Mouse (Mus musculus) heart, embryonic 16.5 days (tissue): ENCODE measurements around the gene Defb21. TPM values are rescaled to one million over a fixed set of nuclear protein-coding genes. Genes with fewer than 3 reads are reported as not detected.

ENCODE experiments used
- ATAC-seq: fragments of 200-750 bp; cut with Nextera tagmentation; replicated peaks from 2 replicates; pipeline ENCODE4 v1.8.0; 2017; ENCODE audit warnings: moderate number of reproducible peaks; ENCODE audit not compliant: insufficient read depth, low FRiP score; ENCODE audit errors: extremely low read depth
- H3K27ac ChIP-seq: fragments of 300-500 bp; sonication (generic); 2 replicates; pipeline ENCODE4 v1.5.1; 2014; ENCODE audit warnings: mild to moderate bottlenecking, low read length, control low read depth, moderate library complexity
- H3K27me3 ChIP-seq: fragments of 300-500 bp; sonication (generic); 2 replicates; pipeline ENCODE4 v1.6.1; 2014; ENCODE audit warnings: low read length, mixed read lengths; ENCODE audit not compliant: control insufficient read depth, insufficient read depth
- H3K36me3 ChIP-seq: fragments of 300-500 bp; sonication (generic); 2 replicates; pipeline ENCODE4 v1.6.1; 2014; ENCODE audit not compliant: control insufficient read depth, insufficient read depth
- H3K4me1 ChIP-seq: fragments of 300-500 bp; sonication (generic); 2 replicates; pipeline ENCODE4 v1.6.1; 2014; ENCODE audit warnings: low read length, mixed read lengths; ENCODE audit not compliant: control insufficient read depth, insufficient read depth
- H3K4me2 ChIP-seq: fragments of 300-500 bp; sonication (generic); 2 replicates; pipeline ENCODE4 v1.6.1; 2014; ENCODE audit warnings: low read depth, mild to moderate bottlenecking, control low read depth, low read length
- H3K4me3 ChIP-seq: fragments of 300-500 bp; sonication (generic); 2 replicates; pipeline ENCODE4 v1.5.1; 2014; ENCODE audit warnings: mild to moderate bottlenecking, control low read depth, low read length
- H3K9ac ChIP-seq: fragments of 300-500 bp; sonication (generic); 2 replicates; pipeline ENCODE4 v1.6.1; 2014; ENCODE audit warnings: low read length, control low read depth
- H3K9me3 ChIP-seq: fragments of 300-500 bp; sonication (generic); replicated peaks from 2 replicates; pipeline ENCODE4 v1.6.1; 2016; ENCODE audit warnings: low read length; ENCODE audit not compliant: control insufficient read depth
- WGBS: fragments of 180-500 bp; shearing (Covaris S2); extraction: QIAGEN DNeasy Blood & Tissue Kit; methylation state at CpG from one replicate; pipeline ENCODE4 v1.1.7; 2014; 5-methylcytosine and 5-hydroxymethylcytosine counted together
- polyA plus RNA-seq: library from polyadenylated mRNA; unstranded; fragments of >200 nt; fragmentation: Nextera tagmentation; extraction: Ambion mirVana; gene quantifications from 2 replicates; pipeline ENCODE4 v1.2.1, GENCODE M21; 2015

Defb21 gene
- polyA plus RNA-seq, 1 experiment from 2014 or later, result not detected

DNA sequence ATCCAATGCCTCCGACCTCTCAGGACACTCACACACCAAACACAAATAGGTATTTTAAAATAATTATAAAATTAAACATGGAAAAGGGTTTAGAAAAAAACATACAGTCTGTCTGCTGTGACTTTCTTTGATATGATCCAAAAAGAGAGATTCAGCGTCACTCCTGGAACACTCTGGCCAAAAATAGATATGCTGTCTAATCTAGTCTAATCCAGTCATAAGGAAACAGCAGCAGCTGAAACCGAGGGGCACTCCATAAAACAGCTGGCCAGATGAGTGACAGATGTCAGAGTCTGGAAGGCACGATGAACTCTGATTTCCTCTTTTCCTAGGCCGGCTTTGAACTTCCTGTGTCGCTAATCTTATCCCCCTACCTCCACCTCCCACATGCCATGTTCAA is 43.9 kb downstream of the Defb21 start:
- Histone ChIP-seq H3K27me3 (no peaks in the 10 kb centered on the region), H3K36me3 (no peaks in the 10 kb centered on the region), H3K27ac (no peak overlapping the region), H3K4me1 (no peaks in the 10 kb centered on the region), H3K4me2 (no peak overlapping the region), H3K9ac (no peak overlapping the region), H3K4me3 (no peak overlapping the region), H3K9me3 (no peaks in the 10 kb centered on the region)
- WGBS, result 44% methylated on average over 6 of the region's 6 CpGs
- ATAC-seq, result no peak

DNA sequence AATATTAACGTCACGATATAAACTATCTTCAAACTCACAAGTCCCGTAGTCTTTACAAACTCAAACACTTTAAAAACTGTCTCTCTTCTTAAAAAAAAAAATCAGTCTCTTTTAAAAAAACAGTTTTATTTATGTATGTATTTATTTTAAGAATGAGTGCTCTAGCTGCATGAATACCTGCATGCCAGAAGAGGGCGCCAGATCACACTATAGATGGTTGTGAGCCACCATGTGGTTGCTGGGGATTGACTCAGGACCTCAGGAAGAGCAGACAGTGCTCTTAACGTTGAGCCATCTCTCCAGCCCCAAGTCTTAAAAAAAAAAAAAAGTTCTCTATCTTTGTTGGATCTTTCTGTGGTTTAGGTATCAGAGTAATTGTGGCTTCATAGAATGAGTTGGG is 44.8 kb downstream of the Defb21 start:
- 56% methylated on average over 5 of the region's 5 CpGs for WGBS
- no peaks in the 10 kb centered on the region for H3K27me3 ChIP-seq

DNA sequence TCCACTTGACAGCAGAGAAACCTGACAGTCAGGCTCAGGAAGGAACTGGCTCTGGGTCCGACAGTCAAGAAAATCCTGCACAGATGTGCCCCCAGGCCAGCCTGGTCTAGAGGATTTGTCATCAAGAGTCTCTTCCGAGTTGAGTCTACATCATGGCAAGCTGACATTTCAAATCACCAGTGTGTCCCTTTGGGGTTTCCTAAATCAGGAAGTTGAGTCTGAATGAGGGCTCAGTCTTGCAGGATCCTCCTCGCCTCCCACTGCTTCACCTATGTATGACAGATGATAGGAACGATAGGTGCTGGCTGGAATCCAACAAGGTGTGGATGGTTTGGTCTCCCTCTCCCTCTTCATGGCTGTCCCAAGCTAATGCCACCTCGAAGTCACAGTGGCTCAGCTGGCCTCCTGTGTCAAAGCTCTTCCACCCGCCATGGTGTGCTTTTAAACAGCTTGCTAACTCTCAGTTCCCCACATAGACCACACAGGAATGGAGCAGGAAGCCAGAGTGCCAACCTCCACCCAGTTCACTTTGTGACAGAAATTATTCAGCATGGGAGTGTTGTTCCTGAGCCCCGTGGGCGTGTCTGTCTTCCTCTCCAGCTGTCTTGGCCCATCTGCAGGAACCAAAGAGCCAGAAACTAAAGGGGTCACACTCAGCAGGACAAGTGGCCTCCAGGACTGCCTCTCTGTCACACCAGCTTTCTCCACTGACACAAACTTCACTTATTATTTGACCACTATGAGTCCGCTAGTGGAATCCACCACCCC is 48.0 kb downstream of the Defb21 start:
- Histone ChIP-seq H3K4me2 (no peak overlapping the region), H3K36me3 (no peaks in the 10 kb centered on the region), H3K27ac (no peak overlapping the region), H3K9me3 (no peaks in the 10 kb centered on the region), H3K4me3 (no peak overlapping the region), H3K4me1 (no peaks in the 10 kb centered on the region), H3K27me3 (peaks cover under 1% of the 10 kb centered on the region; the same call in 1 of the 2 replicates), H3K9ac (no peak overlapping the region)
- no peak for ATAC-seq
- WGBS, result 61% methylated on average over 9 of the region's 9 CpGs

More for the DNA sequence above, 44.8 kb downstream of the Defb21 start:
- Histone ChIP-seq H3K36me3 (no peaks in the 10 kb centered on the region), H3K9me3 (no peaks in the 10 kb centered on the region), H3K9ac (no peak overlapping the region), H3K4me3 (no peak overlapping the region), H3K27ac (no peak overlapping the region), H3K4me1 (no peaks in the 10 kb centered on the region), H3K4me2 (no peak overlapping the region)
- no peak for ATAC-seq

GRCm38 (mm10) chr2:152622151-152622550 is 49.6 kb downstream of the Defb21 start:
- Histone ChIP-seq H3K27ac (no peak overlapping the region), H3K4me3 (no peak overlapping the region), H3K4me2 (no peak overlapping the region), H3K27me3 (peaks cover 16% of the 10 kb centered on the region), H3K4me1 (peaks cover 9% of the 10 kb centered on the region), H3K9ac (no peak overlapping the region), H3K9me3 (no peaks in the 10 kb centered on the region), H3K36me3 (no peaks in the 10 kb centered on the region)
- WGBS, result 78% methylated on average over 13 of the region's 13 CpGs
- no peak for ATAC-seq

DNA sequence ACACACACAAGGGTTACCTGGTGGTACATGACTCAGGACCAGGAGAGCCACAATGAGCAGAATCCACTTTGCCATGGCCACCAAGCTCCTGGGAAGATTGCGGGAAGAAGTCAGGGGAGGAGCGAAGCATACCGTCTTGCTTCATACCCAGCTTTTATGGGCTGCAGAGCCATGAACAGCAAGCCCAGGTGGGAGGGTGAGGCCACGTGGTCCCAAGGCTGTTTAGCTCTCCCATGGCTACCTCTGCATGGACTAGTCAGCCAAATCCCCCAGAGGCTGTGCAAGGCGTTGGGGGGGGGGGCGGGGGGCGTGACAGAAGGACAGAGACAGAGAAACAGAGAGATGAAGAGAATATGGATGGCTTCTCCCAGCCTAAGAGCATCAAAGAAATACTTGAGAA is 50.4 kb downstream of the Defb21 start, which contains the start of gene Defb25:
Gene Defb25, minus strand, starts transcription at position 101 of the 400 bp plus-strand sequence.
- Histone ChIP-seq H3K9me3 (no peaks in the 10 kb centered on the region), H3K4me3 (no peak within 1 kb of the TSS), H3K27ac (no peak within 1 kb of the TSS), H3K4me2 (no peak within 1 kb of the TSS), H3K4me1 (peaks cover 9% of the 10 kb centered on the region), H3K9ac (no peak within 1 kb of the TSS), H3K27me3 (peaks cover 19% of the 10 kb centered on the region), H3K36me3 (no peaks in the 10 kb centered on the region)
- WGBS, result 79% methylated on average over 7 of the region's 7 CpGs
- no peak for ATAC-seq

Other genes starting within 250 kb of the Defb21 start
- gene Rbck1, start 240.1 kb upstream of the Defb21 start, polyA plus RNA-seq, result 78.3 and 82.4 TPM in 2 replicates
- gene Trib3, start 228.7 kb upstream of the Defb21 start, polyA plus RNA-seq, result 3.3 and 3.8 TPM in 2 replicates
- 1.2 and 1.3 TPM in 2 replicates for gene Nrsn2, start 196.1 kb upstream of the Defb21 start, polyA plus RNA-seq
- 5.4 and 7.3 TPM in 2 replicates for gene Sox12, start 174.7 kb upstream of the Defb21 start, polyA plus RNA-seq
- 24.3 and 26.0 TPM in 2 replicates for gene Zcchc3, start 157.7 kb upstream of the Defb21 start, polyA plus RNA-seq
- gene 6820408C15Rik, start 157.2 kb upstream of the Defb21 start, polyA plus RNA-seq, result 3.5 TPM in 2 replicates
- not detected in 2 replicates for gene Defb23, start 108.1 kb upstream of the Defb21 start, polyA plus RNA-seq
- gene Defb20, start 95.7 kb upstream of the Defb21 start, polyA plus RNA-seq, result not detected in 2 replicates
- gene Defb22, start 82.6 kb upstream of the Defb21 start, polyA plus RNA-seq, result not detected in 2 replicates
- not detected in 2 replicates for gene Defb26, start 61.1 kb upstream of the Defb21 start, polyA plus RNA-seq
- gene Defb28, start 54.5 kb upstream of the Defb21 start, polyA plus RNA-seq, result not detected in 2 replicates
- gene Defb29, start 32.6 kb upstream of the Defb21 start, polyA plus RNA-seq, result not detected in 2 replicates
- not detected in 2 replicates for gene Gm17416, start 3.4 kb upstream of the Defb21 start, polyA plus RNA-seq
- gene Defb19, start 7.6 kb downstream of the Defb21 start, polyA plus RNA-seq, result 0.61 and 1.2 TPM in 2 replicates
- gene Defb45, start 26.7 kb downstream of the Defb21 start, polyA plus RNA-seq, result not detected in 2 replicates
- not detected in 2 replicates for gene Defb36, start 31.6 kb downstream of the Defb21 start, polyA plus RNA-seq
- 0.88 TPM in 1 of 2 replicates, not detected in the other for gene Defb25, start 50.3 kb downstream of the Defb21 start, polyA plus RNA-seq
- 12.8 and 14.8 TPM in 2 replicates for gene Rem1, start 54.2 kb downstream of the Defb21 start, polyA plus RNA-seq
- gene H13, start 96.7 kb downstream of the Defb21 start, polyA plus RNA-seq, result 76.4 and 81.7 TPM in 2 replicates
- 18.9 and 19.2 TPM in 2 replicates for gene Mcts2, start 114.3 kb downstream of the Defb21 start, polyA plus RNA-seq
- gene Id1, start 163.5 kb downstream of the Defb21 start, polyA plus RNA-seq, result 56.3 and 64.5 TPM in 2 replicates
- gene Cox4i2, start 181.4 kb downstream of the Defb21 start, polyA plus RNA-seq, result 26.7 and 30.9 TPM in 2 replicates